Mouse (Mus musculus) splenic B cell, adult 2 months (primary cell): ENCODE measurements at regions not wholly inside any gene's neighbourhood (a gene's known extent, or its start where the extent isn't known, plus 50 kb on each side); places are given as distances from the start of the nearest gene placed in this dataset.

ENCODE experiments used
- DNase-seq: peaks from one replicate; pipeline ENCODE4 v3.0.0-alpha.2; 2011; ENCODE audit warnings: low read depth, low spot score
- H3K27me3 ChIP-seq: 2 replicates; pipeline ENCODE4 v1.6.1; 2012; ENCODE audit warnings: mild to moderate bottlenecking, low read length, moderate library complexity, mixed read lengths; ENCODE audit not compliant: control insufficient read depth, poor library complexity, insufficient read depth, severe bottlenecking
- H3K36me3 ChIP-seq: 2 replicates; pipeline ENCODE4 v1.6.1; 2012; ENCODE audit warnings: mild to moderate bottlenecking, low read length, moderate library complexity, mixed read lengths; ENCODE audit not compliant: control insufficient read depth, poor library complexity, insufficient read depth, severe bottlenecking

DNA sequence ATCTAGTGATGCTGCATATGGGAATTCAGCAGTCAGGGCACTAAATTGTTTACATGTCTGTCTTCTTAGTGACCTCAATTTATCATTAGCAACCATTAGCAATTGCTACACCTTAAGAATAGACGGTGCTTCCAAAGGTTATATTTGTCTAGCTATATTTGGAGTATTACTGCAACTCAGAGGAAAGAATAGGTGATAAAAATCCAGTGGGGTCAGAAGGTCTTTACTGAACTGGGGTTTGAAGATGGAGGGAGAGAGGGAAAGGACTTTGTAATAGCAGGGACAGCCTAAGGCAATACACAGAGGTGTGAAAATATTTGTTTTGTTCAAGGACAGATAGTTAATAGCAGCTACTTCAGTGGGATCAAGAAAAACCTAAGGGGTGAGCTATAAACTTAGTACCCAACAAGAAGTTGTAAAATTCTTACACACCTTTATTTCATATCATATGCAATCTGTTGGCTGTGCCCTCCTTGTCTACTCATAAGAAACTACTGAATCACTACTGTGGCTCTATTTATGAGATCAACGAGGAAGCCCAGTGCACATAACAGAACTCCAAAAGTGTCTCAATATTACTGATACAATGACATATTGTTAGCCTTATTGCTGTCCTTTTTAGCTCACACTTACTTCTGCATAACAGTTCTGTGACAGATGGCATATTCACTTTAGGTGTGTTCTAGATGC lies 357.7 kb upstream of the Rag2 start:
- no peak for DNase-seq

DNA sequence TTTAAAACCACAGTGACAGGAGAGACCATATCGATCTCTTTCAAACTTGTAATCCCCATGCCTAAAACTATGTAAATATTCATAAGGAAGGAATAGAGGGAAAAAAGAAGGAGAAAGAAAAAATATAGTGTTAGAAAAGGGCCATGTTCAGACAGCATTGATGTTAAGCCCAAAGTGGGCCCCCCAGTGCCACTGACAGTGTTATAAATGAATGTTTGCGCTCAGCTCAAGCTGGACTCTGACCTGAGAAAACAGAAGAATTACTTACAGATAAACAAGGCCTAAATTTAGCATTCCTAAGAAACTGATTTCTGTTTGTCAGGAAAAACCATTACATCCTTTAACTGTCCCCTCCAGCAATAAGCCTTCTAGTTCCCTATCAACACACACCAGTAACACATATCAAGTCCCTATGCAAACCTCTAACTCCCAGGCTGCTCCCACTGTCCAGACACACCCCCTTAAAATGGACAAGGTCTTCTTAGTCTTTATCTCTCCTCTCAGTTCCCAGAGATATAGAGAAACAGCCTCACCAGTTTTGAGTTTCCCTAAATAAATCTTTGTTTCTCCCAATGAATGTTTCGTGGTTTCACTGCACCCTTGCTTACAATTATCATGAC lies 350.4 kb upstream of the Rag2 start:
- DNase-seq = no peak
- no peaks in the 10 kb centered on the region for H3K36me3 ChIP-seq
- no peaks in the 10 kb centered on the region for H3K27me3 ChIP-seq

More for the DNA sequence above, 357.7 kb upstream of the Rag2 start:
- Histone ChIP-seq H3K36me3 (no peaks in the 10 kb centered on the region), H3K27me3 (no peaks in the 10 kb centered on the region)

DNA sequence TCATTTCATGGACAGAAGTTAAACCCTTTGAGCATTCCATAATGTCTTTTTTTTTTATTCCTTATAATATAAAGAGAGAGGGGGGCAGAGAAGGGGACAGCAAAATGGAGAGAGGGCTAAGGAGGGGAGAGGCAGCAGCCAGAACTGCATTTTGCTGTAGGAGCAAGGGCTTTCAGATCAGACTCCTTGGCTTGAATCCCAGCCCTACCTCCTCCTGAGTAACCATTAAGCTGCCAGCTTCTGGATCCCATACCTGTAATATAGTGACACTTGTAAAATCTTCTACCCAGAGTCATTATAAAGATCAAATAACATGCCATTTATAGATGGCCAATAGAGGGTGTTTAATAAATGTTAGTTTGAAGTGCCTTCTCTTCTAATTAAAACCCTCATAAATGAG lies 339.6 kb upstream of the Rag2 start:
- Histone ChIP-seq H3K27me3 (no peaks in the 10 kb centered on the region), H3K36me3 (no peaks in the 10 kb centered on the region)
- DNase-seq = no peak

DNA sequence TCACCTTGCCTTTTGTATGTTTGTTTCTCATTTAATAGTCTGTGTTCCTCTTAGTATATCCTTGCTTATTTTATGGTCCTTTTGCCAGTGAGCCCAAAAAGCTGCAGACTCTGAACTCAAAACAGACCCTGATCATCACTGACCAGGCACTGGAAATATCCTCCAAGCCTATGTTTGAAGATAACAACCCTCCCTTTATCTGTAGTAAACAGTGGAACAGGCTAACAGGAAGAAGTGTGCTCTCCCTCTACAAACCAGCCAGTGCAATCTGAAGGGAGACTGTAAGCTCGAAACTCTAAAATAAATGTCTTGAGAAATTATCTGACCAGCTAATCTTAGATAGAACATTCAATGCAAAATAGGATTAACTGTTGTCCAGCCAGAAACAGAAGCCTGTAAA lies 336.4 kb upstream of the Rag2 start:
- Histone ChIP-seq H3K27me3 (no peaks in the 10 kb centered on the region), H3K36me3 (no peaks in the 10 kb centered on the region)
- DNase-seq = no peak

DNA sequence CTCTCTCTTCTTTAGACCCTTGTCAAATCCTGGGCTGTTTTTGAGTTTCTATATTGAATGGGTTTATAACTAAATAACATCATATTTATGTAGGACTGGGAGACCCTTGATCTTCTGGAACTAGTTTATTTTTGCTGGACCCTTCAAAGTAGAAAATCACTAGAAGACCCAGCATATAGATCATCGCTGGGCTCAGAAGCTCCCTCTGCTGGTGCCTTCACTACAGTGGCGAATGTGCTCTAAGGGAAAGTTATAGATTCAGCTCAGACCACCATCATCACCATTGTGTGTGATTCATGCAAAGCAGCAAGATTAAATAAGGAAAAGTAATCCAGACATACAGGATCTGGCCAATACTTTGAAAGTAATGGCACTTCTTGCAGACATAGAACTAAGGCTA lies 335.4 kb upstream of the Rag2 start:
- DNase-seq = no peak
- no peaks in the 10 kb centered on the region for H3K36me3 ChIP-seq
- H3K27me3 ChIP-seq = no peaks in the 10 kb centered on the region

DNA sequence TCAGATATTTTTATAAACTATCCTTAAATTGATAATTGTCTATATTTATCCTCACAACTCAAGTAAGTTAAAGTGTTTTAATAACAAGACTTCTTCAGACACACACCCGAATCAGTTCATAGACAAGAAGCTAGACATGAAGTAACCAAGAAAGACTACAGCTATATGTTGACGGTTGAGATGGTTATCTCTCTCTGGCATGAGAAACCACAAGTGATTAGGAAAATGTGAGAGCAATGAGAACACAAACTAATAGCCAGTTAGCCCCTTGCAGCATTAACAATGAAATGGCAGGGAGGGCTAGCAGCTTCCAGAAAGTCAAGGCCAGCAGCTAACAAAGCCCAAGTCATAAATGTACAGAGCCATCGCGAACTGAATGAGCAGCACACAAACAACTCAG lies 333.8 kb upstream of the Rag2 start:
- H3K27me3 ChIP-seq = no peaks in the 10 kb centered on the region
- no peak for DNase-seq
- no peaks in the 10 kb centered on the region for H3K36me3 ChIP-seq

DNA sequence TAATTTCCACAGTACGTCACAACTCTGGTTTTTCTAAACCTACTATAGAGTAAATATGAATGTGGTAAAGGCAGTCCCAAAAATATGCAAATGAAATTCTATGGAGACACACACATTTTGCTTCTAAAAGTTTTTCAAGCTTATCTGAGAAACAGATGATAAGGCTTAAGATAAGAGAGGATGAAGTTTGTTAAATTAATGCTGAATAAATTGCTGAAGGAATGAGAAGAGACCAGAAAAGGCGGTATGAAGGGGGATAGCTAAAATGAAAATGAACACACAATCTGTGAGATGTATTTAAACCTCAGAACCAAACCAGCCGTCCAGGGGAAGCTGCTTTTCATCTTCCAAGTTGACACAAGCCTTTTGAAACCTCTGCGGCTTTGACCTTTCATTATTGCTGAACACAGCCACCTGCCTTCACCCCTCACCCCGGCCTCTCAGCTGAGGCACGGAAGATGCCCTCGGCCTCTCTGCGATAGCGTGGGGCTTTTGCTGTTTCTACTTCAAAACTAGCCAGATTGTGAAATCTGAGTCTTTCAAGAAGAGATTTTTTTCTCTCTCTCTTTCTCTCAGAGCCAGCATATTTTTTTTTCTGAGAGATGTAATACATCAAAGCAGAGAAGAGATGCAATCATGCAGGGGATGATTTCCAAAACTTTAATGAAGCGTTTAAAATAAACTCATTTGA lies 328.7 kb upstream of the Rag2 start:
- Histone ChIP-seq H3K27me3 (no peaks in the 10 kb centered on the region), H3K36me3 (no peaks in the 10 kb centered on the region)
- no peak for DNase-seq

DNA sequence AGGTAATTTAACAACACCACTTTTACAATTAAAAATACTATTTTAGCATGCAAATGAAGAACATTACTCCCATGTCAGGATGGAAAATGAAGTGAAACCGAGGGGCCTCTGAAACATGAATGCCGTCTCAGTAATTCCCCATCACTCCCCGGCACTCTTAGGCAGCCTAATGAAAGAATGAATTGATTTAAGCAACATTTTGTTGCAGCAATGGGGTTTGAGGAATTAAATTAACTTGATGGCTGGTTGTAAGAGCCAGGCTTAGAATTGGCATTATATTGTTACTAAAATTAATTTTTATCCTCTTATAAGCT lies 328.2 kb upstream of the Rag2 start:
- Histone ChIP-seq H3K27me3 (no peaks in the 10 kb centered on the region), H3K36me3 (no peaks in the 10 kb centered on the region)
- no peak for DNase-seq

DNA sequence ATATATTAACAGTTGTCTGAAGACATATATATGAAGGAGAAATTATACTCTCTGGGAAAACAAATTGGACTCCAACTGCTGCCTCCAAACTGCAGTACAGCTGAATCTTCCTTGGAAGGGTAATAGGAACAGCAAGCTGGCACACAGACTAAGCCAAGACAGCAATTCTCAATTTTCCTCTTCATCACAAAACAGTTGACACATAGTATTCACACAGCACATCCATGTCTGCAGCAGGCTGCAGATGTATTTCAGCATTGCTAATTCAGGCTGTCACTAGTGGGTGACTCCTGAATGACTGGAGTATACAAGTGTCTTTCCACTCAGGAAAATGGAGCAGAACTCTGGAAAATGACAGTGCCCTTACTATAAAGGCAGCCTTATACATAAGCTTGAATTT lies 327.7 kb upstream of the Rag2 start:
- Histone ChIP-seq H3K27me3 (no peaks in the 10 kb centered on the region), H3K36me3 (no peaks in the 10 kb centered on the region)
- DNase-seq = no peak

DNA sequence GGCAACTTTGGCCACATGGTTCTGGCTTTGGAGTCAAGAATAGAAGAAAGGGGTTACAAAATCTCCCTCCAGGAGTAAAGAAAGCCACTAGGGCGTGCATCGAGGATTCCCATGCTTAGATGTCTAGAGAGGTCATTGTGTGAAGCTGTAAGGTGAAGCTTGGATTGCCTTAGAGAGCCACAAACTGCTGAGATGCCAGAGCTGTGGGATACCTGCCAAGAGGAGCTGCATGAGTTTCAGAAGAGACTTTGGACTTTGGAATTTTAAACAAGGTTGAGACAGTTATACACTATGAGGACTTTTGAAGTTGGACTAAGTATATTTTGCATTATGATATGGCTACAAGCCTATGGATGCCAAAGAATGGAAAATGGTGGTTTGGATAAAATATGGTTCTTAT lies 325.4 kb upstream of the Rag2 start:
- H3K36me3 ChIP-seq = no peaks in the 10 kb centered on the region
- DNase-seq = no peak
- no peaks in the 10 kb centered on the region for H3K27me3 ChIP-seq

DNA sequence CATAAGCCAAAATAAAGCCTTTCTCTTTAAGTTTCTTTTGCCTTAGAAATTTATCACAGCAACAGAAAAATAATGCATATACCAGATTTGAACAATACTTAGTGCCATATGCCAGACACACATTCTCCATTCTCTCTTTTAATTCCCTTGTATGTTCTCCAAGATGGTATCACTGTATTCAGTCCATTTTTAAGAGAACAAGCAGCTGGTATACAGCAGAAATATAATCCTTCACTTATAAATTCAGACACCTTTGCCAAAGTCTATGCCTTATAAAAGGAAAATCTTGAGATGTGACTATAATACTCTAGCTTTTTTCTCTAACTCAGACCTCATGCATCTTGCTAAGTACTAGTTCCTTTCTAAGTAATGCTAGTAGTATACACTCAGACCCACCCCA lies 324.4 kb upstream of the Rag2 start:
- no peaks in the 10 kb centered on the region for H3K27me3 ChIP-seq
- no peak for DNase-seq
- H3K36me3 ChIP-seq = no peaks in the 10 kb centered on the region

DNA sequence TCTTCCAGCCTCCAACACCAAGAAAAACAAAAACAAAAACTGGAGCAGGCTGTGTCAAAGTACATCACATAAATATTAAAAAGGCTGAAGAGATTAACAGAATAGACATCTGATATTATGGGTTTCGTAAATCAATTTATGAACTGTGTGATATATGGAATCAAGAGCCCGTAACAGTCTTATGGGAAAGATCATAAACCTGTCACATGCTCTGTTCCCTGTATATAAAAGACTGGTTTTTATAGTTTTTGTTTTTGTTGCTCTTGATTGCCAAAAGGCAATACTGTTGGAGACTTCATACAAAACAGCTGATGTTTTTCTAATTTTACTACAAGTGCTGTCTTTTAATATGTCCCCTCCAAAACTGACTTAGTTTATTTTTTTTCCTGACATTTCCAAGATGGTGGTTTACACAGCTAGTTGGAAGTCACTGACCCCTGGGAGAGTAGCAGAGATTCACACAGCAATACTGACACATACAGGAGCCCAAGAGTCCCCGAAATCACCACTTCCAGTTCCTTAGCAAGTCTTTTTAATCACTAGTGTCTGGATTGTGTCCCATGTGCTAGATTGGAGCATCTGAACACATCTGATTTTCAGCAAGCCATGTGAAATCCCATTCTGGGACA lies 303.1 kb upstream of the Rag2 start:
- DNase-seq = no peak
- no peaks in the 10 kb centered on the region for H3K27me3 ChIP-seq
- no peaks in the 10 kb centered on the region for H3K36me3 ChIP-seq

DNA sequence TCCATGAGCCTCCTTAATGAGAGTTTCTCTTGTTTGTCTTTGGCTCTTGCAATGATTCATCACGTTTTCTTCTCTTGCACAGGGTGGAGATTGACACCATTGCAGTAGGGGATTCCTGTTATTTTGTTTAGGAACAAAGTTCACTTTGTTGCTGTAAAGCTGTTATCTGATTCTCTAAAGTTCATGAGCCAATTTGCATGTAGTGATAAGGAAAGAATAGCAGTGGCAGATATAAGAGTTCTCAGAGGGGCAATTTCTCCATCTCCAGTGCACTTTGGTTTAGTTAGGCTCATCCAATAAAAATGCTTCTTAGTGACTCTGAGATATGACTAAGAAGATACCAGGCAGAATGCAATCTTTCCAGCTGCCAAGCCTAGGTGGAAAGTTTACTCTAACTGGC lies 267.8 kb upstream of the Rag2 start:
- H3K36me3 ChIP-seq = no peaks in the 10 kb centered on the region
- no peaks in the 10 kb centered on the region for H3K27me3 ChIP-seq
- no peak for DNase-seq

DNA sequence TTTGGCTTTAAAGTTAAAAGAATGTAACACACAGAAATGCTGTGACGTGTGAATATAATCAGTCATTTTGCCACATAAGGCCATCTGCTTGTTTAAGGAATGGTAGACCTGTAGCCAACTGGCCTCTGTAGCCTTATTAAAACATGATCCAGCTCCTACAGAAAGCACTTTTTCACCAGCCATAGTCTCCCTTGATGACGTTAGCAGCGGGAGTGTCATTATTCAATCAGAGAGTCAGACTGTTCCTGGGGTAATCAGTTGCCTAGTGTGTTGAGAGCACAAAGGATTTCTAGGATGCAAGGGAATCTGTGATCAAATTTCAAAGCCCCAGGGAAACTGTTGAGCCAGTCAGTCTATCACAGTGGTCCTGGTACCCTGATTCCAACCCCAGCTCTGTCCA lies 260.3 kb upstream of the Rag2 start:
- Histone ChIP-seq H3K27me3 (no peaks in the 10 kb centered on the region), H3K36me3 (no peaks in the 10 kb centered on the region)
- no peak for DNase-seq

DNA sequence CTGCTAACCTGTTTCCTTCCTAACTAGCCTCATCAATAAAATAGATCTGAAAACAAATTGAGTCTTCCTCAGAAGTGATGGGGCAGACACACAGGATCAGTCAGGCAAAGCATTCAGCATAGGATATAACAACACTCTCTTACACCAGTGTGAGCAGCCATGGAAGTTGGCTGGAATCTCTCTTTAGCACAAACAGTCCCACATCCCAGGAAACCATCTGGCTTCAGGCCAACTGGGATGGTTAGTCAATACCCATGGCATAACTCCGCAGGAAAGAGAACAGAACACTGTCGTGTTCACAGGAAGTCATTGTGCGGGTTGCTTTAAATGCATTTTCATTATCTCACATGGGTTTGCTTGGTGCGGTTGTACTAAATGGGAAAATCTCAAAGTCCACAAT lies 256.2 kb upstream of the Rag2 start:
- Histone ChIP-seq H3K36me3 (no peaks in the 10 kb centered on the region), H3K27me3 (no peaks in the 10 kb centered on the region)
- no peak for DNase-seq
